Mouse (Mus musculus) forebrain, embryonic 10.5 days (tissue): ENCODE measurements around the gene Tdrd9. TPM values are rescaled to one million over a fixed set of nuclear protein-coding genes. Genes with fewer than 3 reads are reported as not detected.

ENCODE experiments used
- DNase-seq: peaks from one replicate; pipeline ENCODE4 v3.0.0-alpha.2; 2017; ENCODE audit warnings: low spot score; ENCODE audit errors: extremely low spot score
- H3K27ac ChIP-seq: fragments of 300-500 bp; sonication (generic); 2 replicates; pipeline ENCODE4 v1.5.1; 2016; ENCODE audit warnings: mild to moderate bottlenecking
- H3K27me3 ChIP-seq: fragments of 300-500 bp; sonication (generic); 2 replicates; pipeline ENCODE4 v1.6.1; 2016; ENCODE audit warnings: mild to moderate bottlenecking; ENCODE audit not compliant: poor library complexity, severe bottlenecking
- H3K36me3 ChIP-seq: fragments of 300-500 bp; sonication (generic); replicated peaks from 2 replicates; pipeline ENCODE4 v1.6.1; 2016; ENCODE audit warnings: mild to moderate bottlenecking, moderate library complexity
- H3K4me1 ChIP-seq: fragments of 300-500 bp; sonication (generic); 2 replicates; pipeline ENCODE4 v1.6.1; 2016
- H3K4me3 ChIP-seq: fragments of 300-500 bp; sonication (generic); 2 replicates; pipeline ENCODE4 v1.5.1; 2016; ENCODE audit warnings: mild to moderate bottlenecking, moderate library complexity
- H3K9me3 ChIP-seq: fragments of 300-500 bp; sonication (generic); 2 replicates; pipeline ENCODE4 v1.6.1; 2016; ENCODE audit warnings: mild to moderate bottlenecking, moderate library complexity
- WGBS: fragments of 180-500 bp; shearing (Covaris S2); methylation state at CpG from one replicate; pipeline ENCODE4 v1.1.7; 2016; 5-methylcytosine and 5-hydroxymethylcytosine counted together
- polyA plus RNA-seq: library from polyadenylated mRNA; unstranded; fragments of >200 nt; fragmentation: Nextera tagmentation; extraction: Ambion mirVana; gene quantifications from 2 replicates; pipeline ENCODE4 v1.2.1, GENCODE M21; 2016

The Tdrd9 gene
- 1.1 and 1.9 TPM in 2 replicates for polyA plus RNA-seq

- H3K4me3 ChIP-seq = no peak within 1 kb of the TSS
- H3K36me3 ChIP-seq = no peaks in the 10 kb centered on the region
- H3K27me3 ChIP-seq = no peaks in the 10 kb centered on the region
- no peaks in the 10 kb centered on the region for H3K9me3 ChIP-seq
- H3K4me1 ChIP-seq = peaks cover 1% of the 10 kb centered on the region
- 91% methylated on average over 18 of the region's 18 CpGs for WGBS
- no peak within 1 kb of the TSS for H3K27ac ChIP-seq
- DNase-seq = no peak
These were observed at the start of gene Tdrd9 for GRCm38 (mm10) chr12:111971231-111971686. Gene Tdrd9 (plus strand): TSS chr12:111971559.

- Histone ChIP-seq H3K36me3 (no peaks in the 10 kb centered on the region), H3K9me3 (no peaks in the 10 kb centered on the region), H3K27ac (no peak overlapping the region), H3K4me1 (no peaks in the 10 kb centered on the region), H3K27me3 (0 out of 2 replicates have a peak, but pooled peaks cover 4% of the 10 kb centered on the region), H3K4me3 (no peak overlapping the region)
- DNase-seq = no peak
- 86% methylated on average over 6 of the region's 6 CpGs for WGBS
These were observed 48.2 kb upstream of the Tdrd9 start for GRCm38 (mm10) chr12:111923117-111923516.

DNA sequence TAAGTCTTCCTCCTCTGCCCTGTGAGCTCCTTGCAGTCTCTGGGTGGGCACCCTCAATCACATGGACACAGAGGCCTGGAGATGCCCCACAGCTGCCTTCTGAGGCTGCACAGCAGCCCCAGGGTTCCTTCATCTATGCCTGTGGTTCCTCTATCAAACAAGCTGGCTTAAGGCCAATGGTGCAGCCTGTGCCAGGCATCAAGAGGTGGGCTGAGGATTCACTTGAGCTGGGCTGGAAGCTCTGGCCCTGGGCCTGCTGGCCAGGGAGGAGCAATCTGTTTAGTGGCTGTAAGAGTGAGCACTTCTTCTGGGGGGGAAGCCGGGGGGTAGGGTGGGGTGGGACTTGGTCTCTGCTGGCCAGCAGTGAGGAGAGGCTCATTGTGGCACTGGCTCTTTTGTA, 44.0 kb upstream of the Tdrd9 start:
- Histone ChIP-seq H3K4me1 (peaks cover 9% of the 10 kb centered on the region), H3K36me3 (no peaks in the 10 kb centered on the region), H3K4me3 (no peak overlapping the region), H3K27ac (0 out of 2 replicates have a peak overlapping the region, but pooled peaks have one; percentile 15), H3K9me3 (no peaks in the 10 kb centered on the region), H3K27me3 (no peaks in the 10 kb centered on the region)
- WGBS = 83% methylated on average over 1 of the region's 1 CpGs
- no peak for DNase-seq

DNA sequence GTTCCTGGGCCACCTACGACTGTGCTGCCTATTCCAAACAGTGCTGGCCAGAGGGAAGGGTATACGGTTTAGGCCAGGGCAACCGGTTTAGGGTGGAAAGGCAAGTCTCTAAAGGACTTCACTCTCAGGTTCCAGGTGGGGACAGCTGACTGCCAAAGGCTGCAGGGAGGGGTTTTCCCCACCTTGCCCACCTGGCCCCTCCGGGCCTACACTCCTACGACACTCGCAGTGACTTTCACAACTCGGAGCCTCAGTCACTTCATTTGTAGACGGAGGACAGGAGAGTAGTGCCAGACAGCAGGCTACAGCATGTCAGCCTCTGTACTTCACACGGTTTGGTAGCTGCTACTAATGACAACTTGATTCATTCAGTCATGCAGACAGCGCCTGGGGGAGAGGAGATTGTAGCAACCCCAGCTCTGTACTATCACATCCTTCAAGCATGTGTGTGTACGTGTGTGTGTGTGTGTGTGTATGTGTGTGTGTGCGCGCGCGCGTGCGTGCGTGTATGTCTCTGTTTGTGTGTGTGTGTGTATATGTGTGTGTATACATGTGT, 42.9 kb upstream of the Tdrd9 start:
- WGBS = 88% methylated on average over 18 of the region's 18 CpGs
- H3K9me3 ChIP-seq = no peaks in the 10 kb centered on the region
- H3K4me1 ChIP-seq = peaks cover 19% of the 10 kb centered on the region

DNA sequence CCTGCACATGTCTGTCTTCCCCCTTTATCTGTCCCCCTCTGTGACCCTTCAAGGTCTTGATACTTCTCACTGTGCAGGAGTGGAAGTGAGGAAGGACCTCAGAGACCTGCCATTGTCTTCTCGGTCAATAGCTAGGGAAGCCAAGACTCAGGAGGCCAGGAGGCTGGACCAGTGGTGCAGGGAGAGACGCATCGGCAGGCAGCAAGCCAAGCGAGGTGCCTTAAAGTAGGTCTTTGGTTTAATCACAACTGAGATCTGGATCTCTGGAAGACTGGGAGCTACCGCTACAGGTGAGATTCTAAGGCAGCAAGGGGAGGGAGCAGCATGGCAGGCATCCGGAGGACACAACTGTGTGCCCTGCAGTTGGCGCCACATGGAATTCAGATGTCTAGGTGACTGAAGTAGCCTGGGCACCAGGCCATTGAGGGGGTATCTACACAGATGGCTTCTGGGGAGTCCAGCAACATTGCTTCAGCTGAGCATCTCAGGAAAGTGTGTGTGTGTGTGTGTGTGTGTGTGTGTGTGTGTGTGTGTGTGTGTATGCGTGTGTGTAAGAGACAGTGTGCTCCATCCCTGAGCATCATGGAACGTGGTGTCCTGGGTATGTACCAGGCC, 39.8 kb upstream of the Tdrd9 start:
- Histone ChIP-seq H3K36me3 (no peaks in the 10 kb centered on the region), H3K4me3 (no peak overlapping the region), H3K9me3 (no peaks in the 10 kb centered on the region), H3K27me3 (no peaks in the 10 kb centered on the region), H3K27ac (peak overlapping the region; percentile 51; the same call in 1 of the 2 replicates), H3K4me1 (peaks cover 28% of the 10 kb centered on the region)
- 83% methylated on average over 9 of the region's 9 CpGs for WGBS
- no peak for DNase-seq

More for the DNA sequence above, 42.9 kb upstream of the Tdrd9 start:
- Histone ChIP-seq H3K27ac (no peak overlapping the region), H3K4me3 (no peak overlapping the region), H3K27me3 (no peaks in the 10 kb centered on the region), H3K36me3 (no peaks in the 10 kb centered on the region)
- no peak for DNase-seq

DNA sequence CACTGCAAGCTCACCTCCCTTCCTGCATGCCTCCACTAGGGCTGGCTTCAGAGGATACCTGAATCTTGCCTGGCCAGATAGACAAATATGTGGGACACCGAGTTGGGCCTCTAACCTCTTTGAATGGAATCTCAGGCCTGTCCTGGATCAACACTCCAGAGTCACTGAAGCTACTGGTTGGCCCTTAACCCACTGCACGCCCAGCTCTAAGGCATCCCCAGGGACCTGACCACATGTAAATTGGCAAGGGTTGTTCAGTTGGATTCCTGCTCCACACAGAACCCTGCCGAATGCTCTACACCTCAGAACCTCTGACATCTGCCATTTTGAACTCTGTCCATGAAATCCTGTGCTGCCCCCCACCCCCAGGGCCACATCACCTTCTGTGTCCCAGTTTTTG, 38.8 kb upstream of the Tdrd9 start:
- no peak for DNase-seq
- no peak overlapping the region for H3K4me3 ChIP-seq
- H3K27ac ChIP-seq = peak overlapping the region; percentile 51; the same call in 1 of the 2 replicates
- WGBS = 74% methylated on average over 3 of the region's 3 CpGs
- no peaks in the 10 kb centered on the region; the same call in 1 of the 2 replicates for H3K27me3 ChIP-seq
- H3K36me3 ChIP-seq = no peaks in the 10 kb centered on the region
- H3K4me1 ChIP-seq = peaks cover 38% of the 10 kb centered on the region
- H3K9me3 ChIP-seq = no peaks in the 10 kb centered on the region

DNA sequence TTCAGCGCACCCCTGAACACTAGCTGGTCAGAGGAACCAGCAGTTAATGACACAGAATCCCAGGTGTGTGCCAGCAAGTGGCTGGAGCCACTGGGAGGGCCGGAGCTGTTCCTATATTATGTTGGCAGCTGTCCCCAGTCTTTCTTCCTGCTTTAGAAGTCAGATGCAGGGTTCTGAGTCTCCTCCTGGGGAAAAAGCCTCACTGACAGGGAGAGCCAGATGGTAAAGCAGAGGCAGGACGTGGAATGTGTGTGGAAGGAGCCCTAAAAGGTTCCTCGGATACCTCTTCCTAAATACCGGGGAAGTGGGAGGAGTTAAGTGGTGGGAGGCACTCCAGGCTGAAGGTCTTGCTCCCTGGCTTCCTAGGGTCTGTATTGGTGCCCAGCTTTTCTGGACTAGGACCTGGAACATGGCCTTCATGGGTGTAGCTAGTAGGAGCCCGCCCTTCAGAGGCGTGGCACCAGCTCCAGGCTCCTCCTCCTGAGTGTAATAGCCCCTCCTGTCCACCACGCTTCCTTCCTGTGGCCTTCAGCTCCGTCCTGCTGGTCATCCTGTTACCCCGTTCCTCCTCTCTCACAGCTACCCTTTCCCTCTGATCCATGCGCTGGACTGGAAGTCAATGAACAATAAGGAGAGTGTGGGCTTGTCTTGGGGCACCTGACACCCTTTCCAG, 38.2 kb upstream of the Tdrd9 start:
- no peaks in the 10 kb centered on the region; the same call in 1 of the 2 replicates for H3K27me3 ChIP-seq
- H3K4me3 ChIP-seq = no peak overlapping the region
- no peaks in the 10 kb centered on the region for H3K36me3 ChIP-seq
- DNase-seq = no peak
- H3K4me1 ChIP-seq = peaks cover 44% of the 10 kb centered on the region
- 0 out of 2 replicates have a peak overlapping the region, but pooled peaks have one; percentile 25 for H3K27ac ChIP-seq
- H3K9me3 ChIP-seq = no peaks in the 10 kb centered on the region
- 64% methylated on average over 11 of the region's 11 CpGs for WGBS

- peaks cover 51% of the 10 kb centered on the region for H3K4me1 ChIP-seq
- no peak for DNase-seq
- 86% methylated on average over 2 of the region's 2 CpGs for WGBS
These were observed 37.4 kb upstream of the Tdrd9 start for GRCm38 (mm10) chr12:111933971-111934370.

GRCm38 (mm10) chr12:111936706-111937550, 34.4 kb upstream of the Tdrd9 start:
- Histone ChIP-seq H3K9me3 (no peaks in the 10 kb centered on the region), H3K4me1 (peaks cover 48% of the 10 kb centered on the region), H3K36me3 (no peaks in the 10 kb centered on the region), H3K27ac (peak overlapping the region; percentile 62; the same call in 1 of the 2 replicates), H3K4me3 (no peak overlapping the region), H3K27me3 (no peaks in the 10 kb centered on the region; the same call in 1 of the 2 replicates)
- no peak for DNase-seq
- WGBS = 48% methylated on average over 24 of the region's 24 CpGs

More at GRCm38 (mm10) chr12:111933971-111934370, 37.4 kb upstream of the Tdrd9 start:
- Histone ChIP-seq H3K27ac (no peak overlapping the region), H3K27me3 (no peaks in the 10 kb centered on the region; the same call in 1 of the 2 replicates), H3K36me3 (no peaks in the 10 kb centered on the region), H3K4me3 (no peak overlapping the region), H3K9me3 (no peaks in the 10 kb centered on the region)

GRCm38 (mm10) chr12:111938623-111939177, 32.7 kb upstream of the Tdrd9 start:
- H3K27me3 ChIP-seq = no peaks in the 10 kb centered on the region; the same call in 1 of the 2 replicates
- peak overlapping the region; percentile 62; the same call in 1 of the 2 replicates for H3K27ac ChIP-seq
- WGBS = 69% methylated on average over 1 of the region's 1 CpGs
- no peaks in the 10 kb centered on the region for H3K36me3 ChIP-seq
- H3K4me3 ChIP-seq = no peak overlapping the region
- no peaks in the 10 kb centered on the region for H3K9me3 ChIP-seq
- peaks cover 43% of the 10 kb centered on the region for H3K4me1 ChIP-seq
- DNase-seq = no peak

GRCm38 (mm10) chr12:111943421-111944064, 27.8 kb upstream of the Tdrd9 start:
- Histone ChIP-seq H3K4me1 (peaks cover 38% of the 10 kb centered on the region), H3K27me3 (no peaks in the 10 kb centered on the region), H3K36me3 (no peaks in the 10 kb centered on the region), H3K9me3 (no peaks in the 10 kb centered on the region), H3K4me3 (peak overlapping the region; percentile 22), H3K27ac (peak overlapping the region; percentile 75)
- 62% methylated on average over 10 of the region's 10 CpGs for WGBS
- no peak for DNase-seq
